Mouse (Mus musculus): ENCODE measurements around the gene Sycp3. TPM values are rescaled to one million over a fixed set of nuclear protein-coding genes. Genes with fewer than 3 reads are reported as not detected.
"Not testable (repeated sequence)": the region's sequence is repeated elsewhere in the genome, so short reads cannot be mapped to it uniquely, and the experiment has no call there.

Sycp3 gene
- total RNA-seq, 1 experiment, result 7.3 TPM

DNA sequence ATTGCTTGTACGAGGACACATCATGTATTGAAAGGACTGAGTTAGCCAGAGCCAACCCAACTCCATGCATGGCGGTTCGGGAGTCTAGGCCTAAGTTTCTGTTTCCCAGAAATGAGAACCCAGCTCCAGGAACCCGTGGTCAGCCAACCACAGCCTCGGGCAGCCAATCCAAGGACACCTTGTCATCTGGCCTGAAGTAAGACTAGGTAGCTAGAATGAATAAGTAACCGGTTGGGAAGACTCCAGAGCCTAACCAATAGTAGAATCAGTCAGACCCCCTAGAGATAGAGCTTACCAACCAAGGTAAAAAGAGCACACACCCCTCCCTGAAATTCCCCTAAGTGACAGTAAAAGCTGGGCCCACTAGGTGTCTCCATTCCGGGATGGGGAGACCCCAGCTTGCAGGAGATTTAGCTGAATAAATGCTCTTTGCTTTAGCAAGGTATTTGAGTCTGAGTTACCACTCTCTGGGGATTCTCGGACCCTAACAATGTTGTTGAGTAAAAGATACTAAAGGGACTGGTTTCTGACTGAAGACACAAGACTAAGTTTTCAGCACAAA lies 54.3 kb downstream of the Sycp3 start:
- H3K9me3 ChIP-seq (ENCODE audit: control insufficient read depth, insufficient read depth, low read depth, low read length), result no peaks in the 10 kb centered on the region
- TF ChIP-seq MAFK (IDR thresholded peaks at IDR 0.05; ENCODE audit: insufficient read depth, low read depth, low read length) (peak; percentile 39; the same call in 1 of the 2 replicates), CHD2 (IDR thresholded peaks at IDR 0.05; ENCODE audit: low read depth, low read length) (no peak)
- peak overlapping the region; percentile 18; the same call in 1 of the 2 replicates for H3K27ac ChIP-seq (ENCODE audit: insufficient read depth, low read depth, low read length, poor library complexity, severe bottlenecking)
- peak; percentile 33 for DNase-seq (ENCODE audit: low read depth, low spot score)
- in situ Hi-C loops (cut with MboI; ENCODE audit: low sequenced_read_pairs in 2 of 2, unreplicated experiment in 2 of 2), result no loop called here
- H3K9ac ChIP-seq (ENCODE audit: insufficient read depth, low read depth, low read length, poor library complexity, severe bottlenecking), result no peak overlapping the region; the same call in 1 of the 2 replicates
- no peaks in the 10 kb centered on the region for H3K36me3 ChIP-seq (ENCODE audit: control insufficient read depth, insufficient read depth, low read length, poor library complexity, severe bottlenecking)
- no peak overlapping the region for H3K4me3 ChIP-seq (ENCODE audit: insufficient read depth in 1 of 2, low read depth in 1 of 2, low read length in 2 of 2, poor library complexity in 1 of 2, severe bottlenecking in 1 of 2)
- peaks cover 2 to 3% of the 10 kb centered on the region in 2 experiments; a peak in 3 of 4 replicates for H3K4me1 ChIP-seq (ENCODE audit: control insufficient read depth in 2 of 2, insufficient read depth in 2 of 2, low read length in 2 of 2, poor library complexity in 1 of 2)

- TF ChIP-seq CHD2 (IDR thresholded peaks at IDR 0.05; ENCODE audit: low read depth, low read length), result no peak
- TF ChIP-seq ZC3H11A (IDR thresholded peaks at IDR 0.05; ENCODE audit: borderline replicate concordance, low read depth, low read length), result no peak
- TF ChIP-seq HCFC1 (IDR thresholded peaks at IDR 0.05; ENCODE audit: borderline replicate concordance, insufficient read depth, low read length), result no peak
- peak; percentile 96 for TF ChIP-seq MAFK (IDR thresholded peaks at IDR 0.05; ENCODE audit: insufficient read depth, low read depth, low read length)
- TF ChIP-seq ZNF384 (IDR thresholded peaks at IDR 0.05; ENCODE audit: low read depth, low read length), result no peak
- Histone ChIP-seq H3K27ac (ENCODE audit: insufficient read depth, low read depth, low read length, poor library complexity, severe bottlenecking) (peak overlapping the region; percentile 0; the same call in 1 of the 2 replicates), H3K4me1 (ENCODE audit: control insufficient read depth in 2 of 2, insufficient read depth in 2 of 2, low read length in 2 of 2, poor library complexity in 1 of 2) (peaks cover 2 to 3% of the 10 kb centered on the region in 2 experiments; a peak in 3 of 4 replicates), H3K9me3 (ENCODE audit: control insufficient read depth, insufficient read depth, low read depth, low read length) (no peaks in the 10 kb centered on the region), H3K36me3 (ENCODE audit: control insufficient read depth, insufficient read depth, low read length, poor library complexity, severe bottlenecking) (no peaks in the 10 kb centered on the region), H3K9ac (ENCODE audit: insufficient read depth, low read depth, low read length, poor library complexity, severe bottlenecking) (no peak overlapping the region), H3K4me3 (ENCODE audit: insufficient read depth in 1 of 2, low read depth in 1 of 2, low read length in 2 of 2, poor library complexity in 1 of 2, severe bottlenecking in 1 of 2) (no peak overlapping the region)
- in situ Hi-C loops (cut with MboI; ENCODE audit: low sequenced_read_pairs in 2 of 2, unreplicated experiment in 2 of 2), result no loop called here
- DNase-seq (ENCODE audit: low read depth, low spot score), result peak; percentile 58
These were observed 55.1 kb downstream of the Sycp3 start for GRCm38 (mm10) chr10:88514495-88514894.

DNA sequence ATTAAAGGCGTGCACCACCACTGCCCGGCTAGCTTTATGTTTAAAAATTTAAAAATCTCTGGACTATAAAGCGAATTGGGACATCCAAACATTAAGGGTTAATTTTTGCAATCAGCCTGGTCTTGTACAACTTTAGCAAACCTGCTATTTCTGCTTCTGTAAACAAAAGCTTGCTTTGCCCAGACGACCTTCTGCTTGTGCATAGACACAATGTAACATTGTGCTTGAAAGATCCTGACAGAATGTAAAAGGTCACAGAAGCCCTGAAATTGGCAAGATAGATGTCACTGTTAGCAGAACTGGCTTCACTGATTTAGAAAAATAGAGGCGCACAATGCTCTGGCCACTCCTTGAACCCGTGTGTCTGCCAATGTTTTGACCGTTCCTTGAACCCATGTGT lies 55.7 kb downstream of the Sycp3 start:
- H3K27ac ChIP-seq (ENCODE audit: insufficient read depth, low read depth, low read length, poor library complexity, severe bottlenecking); H3K4me1 ChIP-seq (ENCODE audit: control insufficient read depth in 2 of 2, insufficient read depth in 2 of 2, low read length in 2 of 2, poor library complexity in 1 of 2); H3K9me3 ChIP-seq (ENCODE audit: control insufficient read depth, insufficient read depth, low read depth, low read length); H3K36me3 ChIP-seq (ENCODE audit: control insufficient read depth, insufficient read depth, low read length, poor library complexity, severe bottlenecking); in situ Hi-C loops (cut with MboI; ENCODE audit: low sequenced_read_pairs in 2 of 2, unreplicated experiment in 2 of 2); H3K4me3 ChIP-seq (ENCODE audit: insufficient read depth in 1 of 2, low read depth in 1 of 2, low read length in 2 of 2, poor library complexity in 1 of 2, severe bottlenecking in 1 of 2); DNase-seq (ENCODE audit: low read depth, low spot score); H3K9ac ChIP-seq (ENCODE audit: insufficient read depth, low read depth, low read length, poor library complexity, severe bottlenecking): not testable (repeated sequence)

GRCm38 (mm10) chr10:88522795-88523194 lies 63.4 kb downstream of the Sycp3 start:
- Histone ChIP-seq H3K9ac (ENCODE audit: insufficient read depth, low read depth, low read length, poor library complexity, severe bottlenecking) (no peak overlapping the region), H3K9me3 (ENCODE audit: control insufficient read depth, insufficient read depth, low read depth, low read length) (no peaks in the 10 kb centered on the region)

More at GRCm38 (mm10) chr10:88522795-88523194, 63.4 kb downstream of the Sycp3 start:
- 0 out of 4 replicates have a peak, but pooled peaks cover 0 to 1% of the 10 kb centered on the region in 2 experiments for H3K4me1 ChIP-seq (ENCODE audit: control insufficient read depth in 2 of 2, insufficient read depth in 2 of 2, low read length in 2 of 2, poor library complexity in 1 of 2)
- no peak for DNase-seq (ENCODE audit: low read depth, low spot score)
- no peaks in the 10 kb centered on the region for H3K36me3 ChIP-seq (ENCODE audit: control insufficient read depth, insufficient read depth, low read length, poor library complexity, severe bottlenecking)
- no peak for TF ChIP-seq HCFC1 (IDR thresholded peaks at IDR 0.05; ENCODE audit: borderline replicate concordance, insufficient read depth, low read length)
- no peak for TF ChIP-seq ZNF384 (IDR thresholded peaks at IDR 0.05; ENCODE audit: low read depth, low read length)
- no peak for TF ChIP-seq MAFK (IDR thresholded peaks at IDR 0.05; ENCODE audit: insufficient read depth, low read depth, low read length)
- TF ChIP-seq CHD2 (IDR thresholded peaks at IDR 0.05; ENCODE audit: low read depth, low read length), result no peak
- no peak for TF ChIP-seq ZC3H11A (IDR thresholded peaks at IDR 0.05; ENCODE audit: borderline replicate concordance, low read depth, low read length)
- no peak overlapping the region for H3K4me3 ChIP-seq (ENCODE audit: insufficient read depth in 1 of 2, low read depth in 1 of 2, low read length in 2 of 2, poor library complexity in 1 of 2, severe bottlenecking in 1 of 2)
- in situ Hi-C loops (cut with MboI; ENCODE audit: low sequenced_read_pairs in 2 of 2, unreplicated experiment in 2 of 2), result no loop called here
- H3K27ac ChIP-seq (ENCODE audit: insufficient read depth, low read depth, low read length, poor library complexity, severe bottlenecking), result no peak overlapping the region

Other genes with a start within 250 kb of the Sycp3 start
- gene Dram1, start 80.5 kb upstream of the Sycp3 start, total RNA-seq (2012; rRNA removed), result 1.3 and 3.3 TPM in 2 replicates
- gene Gnptab, start 80.4 kb upstream of the Sycp3 start, total RNA-seq (2012; rRNA removed), result 25.1 and 34.0 TPM in 2 replicates
- 17.3 and 17.7 TPM in 2 replicates for gene Chpt1, start 44.5 kb downstream of the Sycp3 start, total RNA-seq (2012; rRNA removed)
- gene Mybpc1, start 145.6 kb downstream of the Sycp3 start, total RNA-seq (2012; rRNA removed), result 0.69 and 1.7 TPM in 2 replicates
- gene Spic, start 225.4 kb downstream of the Sycp3 start, total RNA-seq (2012; rRNA removed), result 2.4 and 4.1 TPM in 2 replicates

Data from ES-E14 (cell line).